Mouse (Mus musculus) bone marrow, adult 2 months (tissue): ENCODE measurements around the gene Coq10b. TPM values are rescaled to one million over a fixed set of nuclear protein-coding genes. Genes with fewer than 3 reads are reported as not detected.

Experiments used
- H3K27ac ChIP-seq: fragments of 200-500 bp; 2 replicates; pipeline ENCODE4 v1.5.1; 2012; ENCODE audit warnings: low read depth, mild to moderate bottlenecking, control low read depth, inconsistent platforms, low read length; ENCODE audit not compliant: control insufficient read depth, poor library complexity, insufficient read depth
- H3K4me1 ChIP-seq: fragments of 200-500 bp; 2 replicates; pipeline ENCODE4 v1.6.1; 2011; ENCODE audit warnings: low read length; ENCODE audit not compliant: control insufficient read depth, insufficient read depth
- H3K4me3 ChIP-seq: fragments of 200-500 bp; replicated peaks from 2 replicates; pipeline ENCODE3; 2011; ENCODE audit warnings: mild to moderate bottlenecking, low read depth, low read length, control low read depth; ENCODE audit not compliant: control insufficient read depth
- CTCF ChIP-seq: fragments of 200-500 bp; IDR thresholded peaks from 2 replicates; pipeline ENCODE4 v1.5.1; 2011; ENCODE audit warnings: low read length, control low read depth; ENCODE audit not compliant: control insufficient read depth, insufficient read depth
- POLR2A ChIP-seq: fragments of 200-500 bp; IDR thresholded peaks from 2 replicates; pipeline ENCODE4 v1.6.1; 2011; ENCODE audit warnings: low read depth, mild to moderate bottlenecking, control low read depth, low read length, borderline replicate concordance; ENCODE audit not compliant: control insufficient read depth
- whole genome bisulfite sequencing: fragments of 180-500 bp; shearing (Covaris S2); methylation state at CpG from one replicate; pipeline ENCODE4 v1.1.7; 2018; 5-methylcytosine and 5-hydroxymethylcytosine counted together
- polyA plus RNA-seq: library from polyadenylated mRNA; stranded (reverse); fragments of >200 nt; gene quantifications from 2 replicates; pipeline ENCODE4 v1.2.4, GENCODE M21; 2011; ENCODE audit warnings: low replicate concordance; ENCODE audit not compliant: missing spikeins, insufficient read depth, insufficient read length

Gene Coq10b
- polyA plus RNA-seq, 1 experiment = 9.9 TPM

- no peak overlapping the region for H3K27ac ChIP-seq
- H3K4me3 ChIP-seq = no peak overlapping the region
- WGBS = 81% methylated on average over 1 of the region's 1 CpGs
- TF ChIP-seq CTCF = no peak
- no peak for TF ChIP-seq POLR2A
- no peaks in the 10 kb centered on the region for H3K4me1 ChIP-seq
Measured at GRCm38 (mm10) chr1:55107644-55108043, 55.1 kb downstream of the Coq10b start.

GRCm38 (mm10) chr1:55108473-55108872 is 55.9 kb downstream of the Coq10b start:
- no peaks in the 10 kb centered on the region for H3K4me1 ChIP-seq
- TF ChIP-seq CTCF (no peak), POLR2A (no peak)
- H3K27ac ChIP-seq = no peak overlapping the region
- no peak overlapping the region for H3K4me3 ChIP-seq
- WGBS = 60% methylated on average over 2 of the region's 2 CpGs

GRCm38 (mm10) chr1:55109066-55109766 is 56.6 kb downstream of the Coq10b start:
- TF ChIP-seq POLR2A = no peak
- TF ChIP-seq CTCF = no peak
- H3K27ac ChIP-seq = no peak overlapping the region
- 84% methylated on average over 4 of the region's 4 CpGs for WGBS
- no peaks in the 10 kb centered on the region for H3K4me1 ChIP-seq
- no peak overlapping the region for H3K4me3 ChIP-seq

Other genes starting within 250 kb of the Coq10b start
- gene Ankrd44, start 126.4 kb upstream of the Coq10b start, polyA plus RNA-seq = 12.1 and 47.3 TPM in 2 replicates
- gene Sf3b1, start 25.3 kb upstream of the Coq10b start, polyA plus RNA-seq = 73.5 and 113 TPM in 2 replicates
- 116 and 218 TPM in 2 replicates for gene Hspe1, start 35.4 kb downstream of the Coq10b start, polyA plus RNA-seq
- gene Hspd1, start 35.5 kb downstream of the Coq10b start, polyA plus RNA-seq = 92.8 and 131 TPM in 2 replicates
- 15.2 and 20.8 TPM in 2 replicates for gene Mob4, start 78.5 kb downstream of the Coq10b start, polyA plus RNA-seq
- gene Rftn2, start 174.0 kb downstream of the Coq10b start, polyA plus RNA-seq = 0.95 and 1.7 TPM in 2 replicates
- 1.4 and 1.5 TPM in 2 replicates for gene Mars2, start 184.4 kb downstream of the Coq10b start, polyA plus RNA-seq